Mouse (Mus musculus) brain, embryonic 14.5 days (tissue): ENCODE measurements around the gene Rps6ka5.

Experiments used
- CTCF ChIP-seq: fragments of 200-500 bp; IDR thresholded peaks from 2 replicates; pipeline ENCODE4 v1.5.1; 2012; ENCODE audit warnings: inconsistent platforms, mild to moderate bottlenecking, moderate library complexity, borderline replicate concordance; ENCODE audit not compliant: insufficient read depth, insufficient read length; ENCODE audit errors: extremely low read depth
- POLR2A ChIP-seq: fragments of 200-500 bp; IDR thresholded peaks from 2 replicates; pipeline ENCODE4 v1.6.1; 2012; ENCODE audit warnings: mild to moderate bottlenecking, inconsistent platforms, borderline replicate concordance; ENCODE audit not compliant: poor library complexity, insufficient read depth, insufficient read length, severe bottlenecking; ENCODE audit errors: extremely low read depth

DNA sequence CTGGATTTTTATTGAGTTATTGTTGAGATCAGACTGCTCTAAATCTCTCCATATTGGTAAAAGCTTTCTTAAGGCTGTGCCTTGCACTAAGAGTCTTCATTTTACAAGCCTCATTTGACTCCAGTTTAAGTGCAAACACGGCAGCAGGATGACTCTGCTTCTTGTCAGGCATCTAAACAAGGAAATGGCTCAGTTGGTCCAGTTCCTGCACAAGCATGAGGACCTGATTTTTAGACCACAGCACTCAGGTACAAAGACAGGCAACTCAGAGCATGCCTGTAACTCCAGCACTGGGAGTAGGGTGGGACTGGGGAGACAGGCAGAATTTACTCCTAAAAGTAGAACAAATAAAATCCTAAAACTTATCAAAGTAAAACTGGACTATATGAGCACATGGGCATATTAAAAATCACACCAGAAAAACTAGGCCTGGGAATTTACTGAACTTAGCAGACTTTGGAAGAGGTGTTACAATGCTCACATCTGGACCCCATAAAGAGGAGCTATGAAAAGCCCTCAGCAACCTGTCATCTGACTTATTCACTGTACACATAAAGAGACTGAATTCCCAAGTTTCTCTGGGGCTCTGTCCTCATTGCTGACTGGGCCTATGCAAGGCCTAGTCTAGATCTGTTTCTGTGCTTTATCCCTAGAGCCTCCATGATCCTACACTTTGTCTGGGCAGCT, 99.6 kb downstream of the Rps6ka5 start:
- TF ChIP-seq POLR2A = no peak
- TF ChIP-seq CTCF = no peak
